Mouse (Mus musculus) pancreas, adult 10 weeks (tissue): Measurements from ENCODE around the gene Tmem121b. TPM values are rescaled to one million over a fixed set of nuclear protein-coding genes. Genes with fewer than 3 reads are reported as not detected.

Experiments
- polyA plus RNA-seq: library from polyadenylated mRNA; stranded (reverse); fragments of 350-450 nt; fragmentation: Illumina TruSeq; extraction: RNeasy Lipid Tissue Mini Kit (QIAGEN cat#74804); gene quantifications from one replicate; pipeline ENCODE4 v1.2.3, GENCODE M21; 2015; ENCODE audit warnings: low read depth, low replicate concordance; ENCODE audit not compliant: insufficient read depth

Tmem121b gene
- not detected for polyA plus RNA-seq

DNA sequence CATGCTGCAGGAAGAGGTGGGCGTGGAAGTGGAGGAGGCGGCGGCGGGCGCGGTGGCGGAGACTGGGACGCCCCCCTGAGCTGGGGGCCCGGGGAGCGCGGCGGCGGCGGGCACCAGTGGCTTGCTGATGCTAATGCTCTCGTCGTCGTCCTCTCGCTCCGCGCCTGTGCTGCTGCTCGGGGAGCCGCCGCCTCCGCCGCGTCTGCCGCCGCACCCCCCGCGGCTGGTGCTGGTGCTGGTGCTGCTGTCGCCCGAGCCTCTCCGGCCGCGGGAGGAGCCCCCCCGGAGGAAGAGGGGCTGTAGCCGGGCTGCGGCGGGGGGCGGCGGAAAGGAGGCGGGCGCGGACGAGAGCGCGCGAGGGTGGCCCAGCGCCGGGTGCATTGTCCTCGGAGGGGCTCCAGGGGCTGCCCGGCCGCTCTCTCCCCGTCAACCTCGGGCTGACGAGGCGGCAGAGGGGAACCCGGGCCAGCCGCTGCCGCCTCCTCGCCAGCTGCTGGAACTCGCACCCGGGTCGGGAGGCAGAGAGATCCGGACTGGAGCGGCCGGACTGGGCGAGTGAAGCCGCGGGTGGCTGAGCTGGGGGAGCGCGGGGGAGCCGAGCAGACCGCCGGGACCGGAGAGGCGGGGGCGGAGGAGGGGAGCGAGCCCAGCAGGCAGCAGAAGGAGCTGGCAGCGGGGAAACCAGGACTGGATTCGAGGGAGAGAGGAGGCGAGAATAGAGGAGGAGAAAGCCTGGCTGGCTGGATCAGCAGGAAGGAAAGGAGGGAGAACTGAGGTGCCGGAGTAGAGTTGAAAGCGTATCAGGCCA lies at the start of gene Tmem121b:
TSS of gene Tmem121b (minus strand) at position 434 of the 808 bp plus-strand sequence.

DNA sequence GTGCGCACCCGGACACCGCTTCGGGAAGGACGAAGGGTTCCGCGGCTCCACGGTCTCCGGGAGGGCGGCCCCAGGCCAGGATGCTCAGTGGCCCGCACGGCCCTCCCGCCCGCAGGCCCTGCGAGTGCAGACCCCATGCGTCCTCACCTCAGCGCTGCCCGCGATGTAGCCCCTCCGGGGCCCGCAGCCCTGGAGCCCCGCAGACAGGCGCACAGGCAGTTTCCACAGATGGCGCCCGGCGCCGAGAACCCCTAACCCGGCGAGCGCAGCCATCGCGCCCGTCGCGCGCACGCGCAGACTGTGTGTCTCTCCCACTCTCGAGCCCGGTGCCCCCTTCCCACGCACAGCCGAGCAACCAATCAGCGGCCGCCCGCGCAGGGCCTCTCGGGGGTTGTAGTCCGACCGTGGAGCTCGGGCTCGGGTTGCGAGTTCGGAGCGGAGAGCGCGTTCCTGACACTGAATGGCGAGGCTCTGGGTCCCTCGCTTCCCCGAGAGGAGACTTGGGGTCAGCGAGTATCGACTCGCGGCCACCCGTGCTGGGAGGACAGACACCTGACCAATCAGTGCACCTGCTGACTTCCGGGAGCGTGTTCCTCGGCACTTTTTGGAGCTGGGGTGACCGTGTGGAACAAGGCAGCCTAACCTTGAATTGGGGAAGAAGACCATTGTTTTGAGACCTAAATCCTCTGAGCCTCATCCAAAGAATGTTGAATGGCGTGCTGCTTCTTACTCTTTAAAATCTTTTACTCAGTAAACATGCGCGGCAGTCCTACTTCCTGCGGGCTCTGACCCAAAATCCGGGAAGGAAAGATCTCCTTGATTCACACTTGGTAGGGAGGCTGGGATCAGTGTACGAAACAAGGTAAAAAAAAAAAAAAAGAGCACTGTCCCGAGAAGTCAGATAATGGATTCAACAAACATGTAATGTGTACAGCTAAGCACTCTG lies 37.7 kb upstream of the Tmem121b start, which contains the start of gene Hdhd5:
TSS of gene Hdhd5 (minus strand) at position 300 of the 946 bp plus-strand sequence.

DNA sequence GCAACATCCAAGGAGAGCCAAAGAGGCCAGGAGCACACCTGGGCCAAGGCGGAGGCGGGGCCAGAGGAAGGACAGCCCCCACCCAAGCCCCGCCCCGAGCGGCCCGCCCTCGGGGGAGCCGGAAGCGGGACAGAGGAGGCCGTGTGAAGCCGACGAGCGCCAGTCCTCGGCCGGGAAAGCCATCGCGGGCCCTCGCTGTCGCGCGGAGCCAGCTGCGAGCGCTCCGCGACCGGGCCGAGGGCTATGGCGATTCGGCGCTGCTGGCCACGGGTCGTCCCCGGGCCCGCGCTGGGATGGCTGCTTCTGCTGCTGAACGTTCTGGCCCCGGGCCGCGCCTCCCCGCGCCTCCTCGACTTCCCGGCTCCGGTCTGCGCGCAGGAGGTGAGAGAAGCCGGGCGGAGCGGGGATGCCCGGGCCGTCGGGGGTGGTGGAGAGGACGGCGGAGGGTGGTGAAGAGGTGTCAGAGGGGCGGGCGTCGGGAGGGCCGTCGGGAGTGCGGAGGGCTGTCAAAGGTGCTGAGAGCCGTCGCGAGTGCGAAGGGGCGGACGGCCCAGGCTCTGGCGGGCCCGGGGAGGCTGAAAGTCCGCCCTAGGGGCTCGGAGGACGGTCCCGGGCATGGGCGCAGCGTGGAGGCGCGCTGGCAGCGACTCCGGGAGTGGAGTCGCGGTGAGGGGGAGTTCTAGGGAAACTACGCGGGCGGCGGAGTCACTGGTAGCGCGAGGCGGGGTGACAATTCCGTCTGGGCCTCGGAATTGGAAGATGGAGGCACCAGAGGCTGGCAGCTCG lies 30.3 kb downstream of the Tmem121b start, which contains the start of gene Il17ra:
TSS of gene Il17ra (plus strand) at position 162 of the 786 bp plus-strand sequence.

Other genes starting within 250 kb of the Tmem121b start
- not detected for gene D330020A13Rik, start 199.4 kb downstream of the Tmem121b start, polyA plus RNA-seq
- not detected for gene B4galnt3, start 199.2 kb downstream of the Tmem121b start, polyA plus RNA-seq
- 4.5 TPM for gene Kdm5a, start 129.7 kb downstream of the Tmem121b start, polyA plus RNA-seq
- gene Ccdc77, start 129.4 kb downstream of the Tmem121b start, polyA plus RNA-seq: 2.4 TPM
- 2.4 TPM for gene Il17ra, start 30.6 kb downstream of the Tmem121b start, polyA plus RNA-seq
- gene Hdhd5, start 37.5 kb upstream of the Tmem121b start, polyA plus RNA-seq: 7.7 TPM
- 0.90 TPM for gene Cecr2, start 172.6 kb upstream of the Tmem121b start, polyA plus RNA-seq